Mouse (Mus musculus) activated CD4-positive, CD25-positive, alpha-beta regulatory T cell, adult 4 months (primary cell): Measurements from ENCODE around the gene Timm29. TPM values are rescaled to one million over a fixed set of nuclear protein-coding genes. Genes with fewer than 3 reads are reported as not detected.
A peak's percentile ranks its signal among the peaks of the same experiment; 100 is the strongest.

Source experiments
- ATAC-seq: one replicate; pipeline ENCODE4 v1.8.0; 2017
- polyA plus RNA-seq, 2 experiments: library from polyadenylated mRNA; unstranded; fragments of 100-300 nt; shearing (Covaris generic); gene quantifications; one replicate each; pipeline ENCODE4 v1.2.1; 2017

Gene Timm29
- polyA plus RNA-seq, result 1 to 10 TPM; 2.8 to 3.5 TPM

- peak; percentile 82 for ATAC-seq
Measured at GRCm38 (mm10) chr9:21592703-21593121, at the start of gene Timm29, which contains the start of gene Yipf2. Timm29 (plus strand) TSS chr9:21592722. Yipf2 (minus strand) TSS chr9:21592828.

GRCm38 (mm10) chr9:21545351-21545915 lies 47.1 kb upstream of the Timm29 start:
- peak; percentile 24 for ATAC-seq

DNA sequence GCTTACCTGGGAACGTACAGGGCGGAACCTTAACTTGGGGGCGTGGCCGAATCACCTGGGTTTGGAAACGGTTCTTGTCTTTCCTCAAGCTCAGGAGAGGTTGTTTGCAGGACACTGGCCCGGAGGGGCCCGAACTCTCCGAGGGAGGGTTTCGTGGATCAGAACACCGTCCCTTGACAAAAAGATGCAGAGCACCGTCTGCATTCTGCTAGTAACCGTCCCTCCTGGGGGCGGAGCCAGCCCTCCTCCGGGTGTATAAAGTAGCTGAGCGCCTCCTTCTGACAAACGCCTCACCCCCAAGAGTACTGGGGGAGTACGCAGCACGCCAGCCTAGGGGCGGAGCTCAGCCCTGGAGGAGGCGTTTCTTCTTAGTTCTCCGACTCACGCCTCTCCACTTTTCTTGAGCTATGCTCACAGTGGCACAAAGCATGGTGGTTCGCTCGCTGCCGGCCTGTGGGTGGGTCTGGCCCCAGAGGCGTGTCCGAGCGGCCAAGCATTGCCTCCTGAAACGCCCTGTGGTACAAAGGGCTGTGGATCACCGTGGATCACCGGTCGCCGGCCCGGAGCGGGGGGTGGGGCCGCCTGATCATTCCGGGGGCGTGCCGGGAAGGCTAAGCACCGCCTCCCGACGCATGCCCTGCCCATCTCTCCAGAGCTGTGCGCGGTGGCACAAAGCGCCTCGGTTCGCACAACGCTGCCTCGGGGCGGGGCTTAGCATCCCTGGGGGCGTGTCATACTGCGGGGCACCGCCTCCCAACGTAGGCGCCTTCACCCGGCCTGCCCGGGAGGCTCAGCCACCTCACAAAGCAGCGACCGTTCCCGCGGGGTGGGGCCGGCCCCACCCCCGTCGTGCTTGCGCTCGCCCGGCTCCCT lies 46.4 kb upstream of the Timm29 start:
- peak; percentile 81 for ATAC-seq

- ATAC-seq, result no peak
Measured at GRCm38 (mm10) chr9:21546789-21547074, 45.8 kb upstream of the Timm29 start, which contains the start of gene Carm1. Carm1 (plus strand) TSS chr9:21546894.

DNA sequence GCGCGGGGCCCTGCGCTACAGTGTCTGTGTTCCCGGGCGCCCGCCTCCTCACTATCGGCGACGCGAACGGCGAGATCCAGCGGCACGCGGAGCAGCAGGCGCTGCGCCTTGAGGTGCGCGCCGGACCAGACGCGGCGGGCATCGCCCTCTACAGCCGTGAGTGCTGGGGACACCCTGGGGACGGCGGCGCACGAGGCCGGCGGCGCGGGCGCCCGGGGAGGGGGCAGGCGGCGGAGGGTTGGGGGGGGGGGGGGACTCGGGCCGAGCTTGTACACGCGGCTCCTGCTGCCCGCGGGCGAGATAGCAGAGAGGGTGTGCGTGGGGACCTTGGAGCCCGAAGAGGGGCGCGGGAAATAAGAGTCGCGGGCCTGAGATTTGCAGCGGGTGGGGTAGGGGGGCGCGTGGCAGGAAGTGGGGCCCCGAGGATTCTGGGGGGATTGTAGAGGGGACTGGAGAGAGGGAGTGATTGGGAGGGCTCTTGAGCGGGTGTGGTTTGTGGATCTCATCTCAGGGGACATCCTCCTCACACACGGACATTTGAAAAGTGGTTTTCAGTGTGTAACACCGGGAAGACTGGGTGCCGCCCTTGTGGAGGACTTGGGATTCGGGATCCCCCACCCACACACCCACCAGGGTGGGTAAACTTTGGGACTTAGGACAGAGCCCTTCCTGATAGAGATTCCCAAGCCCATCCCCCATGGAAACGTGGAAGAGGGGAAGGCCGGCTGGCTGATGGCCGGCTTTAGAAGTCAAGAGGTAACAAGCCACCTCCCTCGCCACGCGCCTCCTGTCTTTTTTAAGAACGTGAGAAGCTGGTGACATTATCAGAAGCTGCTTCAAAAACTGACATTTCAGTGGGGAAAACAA lies 45.2 kb upstream of the Timm29 start:
- ATAC-seq, result no peak

GRCm38 (mm10) chr9:21551049-21551448 lies 41.5 kb upstream of the Timm29 start:
- no peak for ATAC-seq

- no peak for ATAC-seq
Measured at GRCm38 (mm10) chr9:21553607-21554273, 38.8 kb upstream of the Timm29 start.

- ATAC-seq, result no peak
Measured at GRCm38 (mm10) chr9:21555198-21555742, 37.3 kb upstream of the Timm29 start.

GRCm38 (mm10) chr9:21556996-21557395 lies 35.5 kb upstream of the Timm29 start:
- ATAC-seq, result no peak

DNA sequence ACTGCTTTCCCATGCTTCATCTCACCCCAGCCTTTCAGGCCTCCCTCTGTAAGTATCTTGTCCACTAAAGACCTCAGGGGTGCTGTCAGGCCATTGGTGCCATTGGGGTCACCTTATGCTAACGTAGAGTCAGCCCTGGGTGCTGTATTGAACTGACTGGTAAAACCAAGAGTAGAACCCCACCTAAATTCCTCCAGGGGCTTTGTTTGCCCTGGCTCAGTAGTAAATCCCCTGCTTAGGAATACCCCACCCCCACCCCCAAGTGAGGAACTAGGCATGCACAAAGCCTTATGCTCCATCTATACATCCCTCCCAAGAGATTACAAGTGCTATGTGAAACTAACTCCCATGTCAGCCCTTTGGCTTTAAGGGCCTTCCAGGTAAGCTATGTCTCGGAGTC lies 35.0 kb upstream of the Timm29 start:
- no peak for ATAC-seq

DNA sequence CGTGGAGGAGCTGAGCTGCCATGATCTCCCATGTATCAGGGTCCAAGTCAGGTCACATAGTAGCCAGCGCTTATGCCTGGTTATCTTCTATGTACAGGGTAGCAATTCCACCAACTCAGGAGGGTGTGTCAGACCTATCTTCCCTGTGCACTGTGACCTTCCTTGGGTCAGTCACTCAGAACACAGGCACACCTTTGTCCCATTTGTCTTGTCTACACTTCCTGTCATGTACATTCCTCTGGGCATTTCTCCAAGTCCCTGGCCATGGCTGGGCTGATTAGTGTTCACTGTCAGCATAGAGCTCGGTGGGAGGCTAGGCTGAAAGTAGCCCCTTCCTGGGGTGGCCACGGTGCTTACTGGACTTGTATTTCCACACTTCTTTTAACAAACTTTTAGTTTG lies 34.2 kb upstream of the Timm29 start:
- ATAC-seq, result no peak

GRCm38 (mm10) chr9:21559151-21559550 lies 33.4 kb upstream of the Timm29 start:
- no peak for ATAC-seq

- ATAC-seq, result no peak
Measured at GRCm38 (mm10) chr9:21564420-21564819, 28.1 kb upstream of the Timm29 start.

GRCm38 (mm10) chr9:21565004-21565586 lies 27.4 kb upstream of the Timm29 start:
- no peak for ATAC-seq

GRCm38 (mm10) chr9:21566538-21566937 lies 26.0 kb upstream of the Timm29 start:
- ATAC-seq, result no peak

DNA sequence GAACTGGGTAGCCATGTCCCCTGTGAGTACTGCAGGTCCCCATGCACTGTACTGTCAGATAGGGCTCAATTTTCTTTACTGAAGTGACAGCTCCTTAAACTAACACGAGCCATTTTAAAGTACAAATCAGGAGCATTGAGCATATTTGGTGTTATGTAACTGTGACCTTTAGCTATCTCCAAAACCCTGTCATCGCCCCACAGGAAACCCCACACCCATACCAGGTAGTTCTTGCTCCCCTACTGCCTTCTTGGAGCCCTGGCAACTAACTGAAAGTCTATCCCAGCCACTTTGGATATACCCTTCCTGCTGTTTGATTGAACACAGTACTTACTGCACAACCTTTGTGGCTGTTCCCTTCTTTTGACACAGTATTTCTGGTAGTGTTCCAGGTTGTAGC lies 25.5 kb upstream of the Timm29 start:
- ATAC-seq, result peak; percentile 54

GRCm38 (mm10) chr9:21568657-21569255 lies 23.8 kb upstream of the Timm29 start:
- ATAC-seq, result no peak

GRCm38 (mm10) chr9:21574012-21574801 lies 18.3 kb upstream of the Timm29 start:
- no peak for ATAC-seq

DNA sequence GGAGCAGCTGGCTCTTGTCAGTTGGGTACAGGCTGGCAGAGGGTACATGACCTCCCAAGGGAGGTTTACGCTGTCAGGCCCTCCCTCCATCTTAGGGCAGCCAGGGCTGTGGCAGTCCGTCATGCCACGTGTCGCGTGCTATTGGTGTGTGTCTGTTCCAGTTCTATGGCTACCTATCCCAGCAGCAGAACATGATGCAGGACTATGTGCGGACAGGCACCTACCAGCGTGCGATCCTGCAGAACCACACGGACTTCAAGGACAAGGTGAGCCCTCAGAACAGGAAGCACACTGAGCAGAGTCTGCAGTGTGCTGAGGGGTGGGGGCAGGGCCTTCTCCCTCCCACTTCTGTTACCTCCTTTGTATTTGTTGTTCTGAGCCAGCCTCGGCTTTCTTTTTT lies 17.3 kb upstream of the Timm29 start:
- no peak for ATAC-seq

GRCm38 (mm10) chr9:21576286-21576685 lies 16.2 kb upstream of the Timm29 start:
- ATAC-seq, result no peak

DNA sequence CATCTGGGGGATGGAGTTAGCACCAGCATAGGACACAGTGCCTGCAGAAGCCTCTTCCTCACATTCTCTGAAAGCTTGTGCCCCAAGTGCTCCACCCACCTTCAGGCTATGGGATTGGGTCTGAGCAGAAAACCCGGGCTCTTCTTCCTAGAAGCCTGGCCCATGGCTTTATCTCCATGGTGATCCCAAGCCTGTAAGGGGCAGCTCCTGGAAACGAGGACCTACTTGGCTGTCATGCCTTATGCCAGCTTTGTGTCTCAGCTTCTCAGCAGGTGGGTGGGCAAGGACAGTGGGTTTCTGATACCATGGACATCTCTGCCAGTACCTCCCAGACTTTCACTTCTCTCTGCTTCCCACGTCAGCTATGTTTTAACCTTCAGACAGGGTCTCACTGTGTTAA lies 14.3 kb upstream of the Timm29 start:
- no peak for ATAC-seq
